Mouse (Mus musculus): ENCODE measurements around the gene Uap1. TPM values are rescaled to one million over a fixed set of nuclear protein-coding genes. Genes with fewer than 3 reads are reported as not detected.

The Uap1 gene
- polyA plus RNA-seq, 1 experiment from 2014 or later, result 57.9 TPM

- Histone ChIP-seq H3K4me3 (ENCODE audit: low read length) (no peak overlapping the region), H3K4me2 (replicated peaks; ENCODE audit: low read depth, low read length) (no peak overlapping the region), H3K27ac (ENCODE audit: low read length) (no peak overlapping the region), H3K9me3 (ENCODE audit: low read length) (no peaks in the 10 kb centered on the region), H3K27me3 (ENCODE audit: insufficient read depth, low read length) (no peaks in the 10 kb centered on the region), H3K9ac (replicated peaks; ENCODE audit: low read length) (no peak overlapping the region), H3K36me3 (ENCODE audit: insufficient read depth, low read length) (peaks cover 26% of the 10 kb centered on the region), H3K4me1 (ENCODE audit: insufficient read depth, low read length) (no peaks in the 10 kb centered on the region)
- 75% methylated on average over 2 of the region's 2 CpGs for WGBS
- no peak for ATAC-seq (ENCODE audit: low FRiP score, low TSS enrichment)
These were observed 19.5 kb downstream of the Uap1 start for GRCm38 (mm10) chr1:170155298-170155697.

GRCm38 (mm10) chr1:170153986-170154385 lies 20.8 kb downstream of the Uap1 start:
- no peak overlapping the region for H3K27ac ChIP-seq (ENCODE audit: low read length)
- no peaks in the 10 kb centered on the region for H3K4me1 ChIP-seq (ENCODE audit: insufficient read depth, low read length)
- no peaks in the 10 kb centered on the region for H3K27me3 ChIP-seq (ENCODE audit: insufficient read depth, low read length)
- H3K4me3 ChIP-seq (ENCODE audit: low read length), result no peak overlapping the region
- H3K4me2 ChIP-seq (replicated peaks; ENCODE audit: low read depth, low read length), result no peak overlapping the region
- H3K36me3 ChIP-seq (ENCODE audit: insufficient read depth, low read length), result peaks cover 30% of the 10 kb centered on the region
- H3K9ac ChIP-seq (replicated peaks; ENCODE audit: low read length), result no peak overlapping the region
- H3K9me3 ChIP-seq (ENCODE audit: low read length), result no peaks in the 10 kb centered on the region
- ATAC-seq (ENCODE audit: low FRiP score, low TSS enrichment), result no peak
- WGBS, result 84% methylated on average over 8 of the region's 8 CpGs

GRCm38 (mm10) chr1:170152552-170152951 lies 22.2 kb downstream of the Uap1 start:
- no peak overlapping the region for H3K4me2 ChIP-seq (replicated peaks; ENCODE audit: low read depth, low read length)
- H3K4me1 ChIP-seq (ENCODE audit: insufficient read depth, low read length), result peaks cover 3% of the 10 kb centered on the region; the same call in 1 of the 2 replicates
- peaks cover 22% of the 10 kb centered on the region for H3K36me3 ChIP-seq (ENCODE audit: insufficient read depth, low read length)
- no peak overlapping the region for H3K27ac ChIP-seq (ENCODE audit: low read length)
- H3K9ac ChIP-seq (replicated peaks; ENCODE audit: low read length), result no peak overlapping the region
- no peaks in the 10 kb centered on the region for H3K27me3 ChIP-seq (ENCODE audit: insufficient read depth, low read length)
- no peaks in the 10 kb centered on the region for H3K9me3 ChIP-seq (ENCODE audit: low read length)
- ATAC-seq (ENCODE audit: low FRiP score, low TSS enrichment), result no peak
- H3K4me3 ChIP-seq (ENCODE audit: low read length), result no peak overlapping the region
- WGBS, result 88% methylated on average over 2 of the region's 2 CpGs

GRCm38 (mm10) chr1:170150870-170151269 lies 23.9 kb downstream of the Uap1 start:
- WGBS, result 87% methylated on average over 6 of the region's 6 CpGs
- H3K9ac ChIP-seq (replicated peaks; ENCODE audit: low read length), result no peak overlapping the region
- H3K4me3 ChIP-seq (ENCODE audit: low read length), result no peak overlapping the region
- H3K9me3 ChIP-seq (ENCODE audit: low read length), result no peaks in the 10 kb centered on the region
- no peak for ATAC-seq (ENCODE audit: low FRiP score, low TSS enrichment)
- peaks cover 14% of the 10 kb centered on the region for H3K36me3 ChIP-seq (ENCODE audit: insufficient read depth, low read length)
- no peak overlapping the region for H3K4me2 ChIP-seq (replicated peaks; ENCODE audit: low read depth, low read length)
- no peak overlapping the region for H3K27ac ChIP-seq (ENCODE audit: low read length)
- peaks cover 4% of the 10 kb centered on the region; the same call in 1 of the 2 replicates for H3K4me1 ChIP-seq (ENCODE audit: insufficient read depth, low read length)
- no peaks in the 10 kb centered on the region for H3K27me3 ChIP-seq (ENCODE audit: insufficient read depth, low read length)

GRCm38 (mm10) chr1:170149756-170150155 lies 25.0 kb downstream of the Uap1 start:
- Histone ChIP-seq H3K4me1 (ENCODE audit: insufficient read depth, low read length) (peaks cover 4% of the 10 kb centered on the region; the same call in 1 of the 2 replicates), H3K4me3 (ENCODE audit: low read length) (no peak overlapping the region), H3K27me3 (ENCODE audit: insufficient read depth, low read length) (no peaks in the 10 kb centered on the region), H3K4me2 (replicated peaks; ENCODE audit: low read depth, low read length) (no peak overlapping the region), H3K9ac (replicated peaks; ENCODE audit: low read length) (no peak overlapping the region), H3K36me3 (ENCODE audit: insufficient read depth, low read length) (peaks cover 8% of the 10 kb centered on the region), H3K27ac (ENCODE audit: low read length) (no peak overlapping the region), H3K9me3 (ENCODE audit: low read length) (no peaks in the 10 kb centered on the region)
- WGBS, result 90% methylated on average over 4 of the region's 4 CpGs
- ATAC-seq (ENCODE audit: low FRiP score, low TSS enrichment), result no peak

GRCm38 (mm10) chr1:170148536-170148935 lies 26.2 kb downstream of the Uap1 start:
- Histone ChIP-seq H3K4me2 (replicated peaks; ENCODE audit: low read depth, low read length) (no peak overlapping the region), H3K36me3 (ENCODE audit: insufficient read depth, low read length) (peaks cover 8% of the 10 kb centered on the region), H3K9ac (replicated peaks; ENCODE audit: low read length) (no peak overlapping the region), H3K27me3 (ENCODE audit: insufficient read depth, low read length) (no peaks in the 10 kb centered on the region), H3K27ac (ENCODE audit: low read length) (no peak overlapping the region), H3K4me3 (ENCODE audit: low read length) (no peak overlapping the region), H3K9me3 (ENCODE audit: low read length) (no peaks in the 10 kb centered on the region), H3K4me1 (ENCODE audit: insufficient read depth, low read length) (peaks cover 4% of the 10 kb centered on the region; the same call in 1 of the 2 replicates)
- WGBS, result 91% methylated on average over 6 of the region's 6 CpGs
- no peak for ATAC-seq (ENCODE audit: low FRiP score, low TSS enrichment)

- H3K4me3 ChIP-seq (ENCODE audit: low read length), result no peak overlapping the region
- H3K4me1 ChIP-seq (ENCODE audit: insufficient read depth, low read length), result peaks cover 4% of the 10 kb centered on the region; the same call in 1 of the 2 replicates
- H3K4me2 ChIP-seq (replicated peaks; ENCODE audit: low read depth, low read length), result no peak overlapping the region
- no peak overlapping the region for H3K27ac ChIP-seq (ENCODE audit: low read length)
- H3K36me3 ChIP-seq (ENCODE audit: insufficient read depth, low read length), result peaks cover 12% of the 10 kb centered on the region
- no peaks in the 10 kb centered on the region for H3K9me3 ChIP-seq (ENCODE audit: low read length)
- no peak overlapping the region for H3K9ac ChIP-seq (replicated peaks; ENCODE audit: low read length)
- no peak for ATAC-seq (ENCODE audit: low FRiP score, low TSS enrichment)
- H3K27me3 ChIP-seq (ENCODE audit: insufficient read depth, low read length), result no peaks in the 10 kb centered on the region
- WGBS, result 76% methylated on average over 9 of the region's 9 CpGs
These were observed 26.9 kb downstream of the Uap1 start for GRCm38 (mm10) chr1:170147651-170148448.

GRCm38 (mm10) chr1:170145606-170146005 lies 29.2 kb downstream of the Uap1 start:
- WGBS, result 83% methylated on average over 4 of the region's 4 CpGs
- no peaks in the 10 kb centered on the region for H3K9me3 ChIP-seq (ENCODE audit: low read length)
- no peak overlapping the region for H3K4me3 ChIP-seq (ENCODE audit: low read length)
- H3K9ac ChIP-seq (replicated peaks; ENCODE audit: low read length), result no peak overlapping the region
- H3K4me1 ChIP-seq (ENCODE audit: insufficient read depth, low read length), result peaks cover 4% of the 10 kb centered on the region; the same call in 1 of the 2 replicates
- no peak overlapping the region for H3K27ac ChIP-seq (ENCODE audit: low read length)
- no peak for ATAC-seq (ENCODE audit: low FRiP score, low TSS enrichment)
- H3K27me3 ChIP-seq (ENCODE audit: insufficient read depth, low read length), result no peaks in the 10 kb centered on the region
- H3K36me3 ChIP-seq (ENCODE audit: insufficient read depth, low read length), result peaks cover 10% of the 10 kb centered on the region
- H3K4me2 ChIP-seq (replicated peaks; ENCODE audit: low read depth, low read length), result no peak overlapping the region

GRCm38 (mm10) chr1:170142256-170142871 lies 32.4 kb downstream of the Uap1 start:
- Histone ChIP-seq H3K4me2 (replicated peaks; ENCODE audit: low read depth, low read length) (no peak overlapping the region), H3K36me3 (ENCODE audit: insufficient read depth, low read length) (peaks cover 5% of the 10 kb centered on the region; the same call in 1 of the 2 replicates), H3K27ac (ENCODE audit: low read length) (no peak overlapping the region), H3K4me3 (ENCODE audit: low read length) (no peak overlapping the region), H3K4me1 (ENCODE audit: insufficient read depth, low read length) (no peaks in the 10 kb centered on the region), H3K9me3 (ENCODE audit: low read length) (no peaks in the 10 kb centered on the region), H3K9ac (replicated peaks; ENCODE audit: low read length) (no peak overlapping the region), H3K27me3 (ENCODE audit: insufficient read depth, low read length) (no peaks in the 10 kb centered on the region)
- WGBS, result 89% methylated on average over 8 of the region's 8 CpGs
- no peak for ATAC-seq (ENCODE audit: low FRiP score, low TSS enrichment)

- Histone ChIP-seq H3K27me3 (ENCODE audit: insufficient read depth, low read length) (no peaks in the 10 kb centered on the region), H3K4me3 (ENCODE audit: low read length) (no peak overlapping the region), H3K9me3 (ENCODE audit: low read length) (no peaks in the 10 kb centered on the region), H3K9ac (replicated peaks; ENCODE audit: low read length) (no peak overlapping the region), H3K4me1 (ENCODE audit: insufficient read depth, low read length) (no peaks in the 10 kb centered on the region), H3K27ac (ENCODE audit: low read length) (no peak overlapping the region), H3K36me3 (ENCODE audit: insufficient read depth, low read length) (peaks cover 5% of the 10 kb centered on the region; the same call in 1 of the 2 replicates), H3K4me2 (replicated peaks; ENCODE audit: low read depth, low read length) (no peak overlapping the region)
- WGBS, result 96% methylated on average over 5 of the region's 5 CpGs
- no peak for ATAC-seq (ENCODE audit: low FRiP score, low TSS enrichment)
These were observed 33.1 kb downstream of the Uap1 start for GRCm38 (mm10) chr1:170141626-170142025.

Data from kidney, embryonic 16.5 days (tissue).